Mouse (Mus musculus): ENCODE measurements around the gene Cdh23.

- no peak for TF ChIP-seq HCFC1 (IDR thresholded peaks at IDR 0.05; ENCODE audit: borderline replicate concordance, insufficient read depth, low read length)
- no peak for TF ChIP-seq MAFK (IDR thresholded peaks at IDR 0.05; ENCODE audit: insufficient read depth, low read depth, low read length)
- TF ChIP-seq CHD2 (IDR thresholded peaks at IDR 0.05; ENCODE audit: low read depth, low read length) = no peak
- TF ChIP-seq ZNF384 (IDR thresholded peaks at IDR 0.05; ENCODE audit: low read depth, low read length) = no peak
- no peak for TF ChIP-seq ZC3H11A (IDR thresholded peaks at IDR 0.05; ENCODE audit: borderline replicate concordance, low read depth, low read length)
These were observed 342.9 kb downstream of the Cdh23 start for GRCm38 (mm10) chr10:60353241-60354002.
